Mouse (Mus musculus) intestine, embryonic 16.5 days (tissue): Measurements from ENCODE around the gene Rad51b. TPM values are rescaled to one million over a fixed set of nuclear protein-coding genes. Genes with fewer than 3 reads are reported as not detected.
A peak's percentile ranks its signal among the peaks of the same experiment; 100 is the strongest.
"Not testable (repeated sequence)": the region's sequence is repeated elsewhere in the genome, so short reads cannot be mapped to it uniquely, and the experiment has no call there.

Source experiments
- ATAC-seq: fragments of 200-750 bp; cut with Nextera tagmentation; 2 replicates; pipeline ENCODE4 v1.8.0; 2017; ENCODE audit warnings: moderate TSS enrichment, moderate library complexity
- H3K27ac ChIP-seq: fragments of 300-500 bp; sonication (generic); 2 replicates; pipeline ENCODE4 v1.5.1; 2014; ENCODE audit warnings: mild to moderate bottlenecking, low read length
- H3K27me3 ChIP-seq: fragments of 300-500 bp; sonication (generic); replicated peaks from 2 replicates; pipeline ENCODE4 v1.6.1; 2014; ENCODE audit warnings: low read length, control low read depth, mixed read lengths; ENCODE audit not compliant: control insufficient read depth, insufficient read depth
- H3K36me3 ChIP-seq: fragments of 300-500 bp; sonication (generic); 2 replicates; pipeline ENCODE4 v1.6.1; 2014; ENCODE audit warnings: low read length, control low read depth; ENCODE audit not compliant: control insufficient read depth, insufficient read depth
- H3K4me1 ChIP-seq: fragments of 300-500 bp; sonication (generic); 2 replicates; pipeline ENCODE4 v1.6.1; 2014; ENCODE audit warnings: low read length, control low read depth, mixed read lengths; ENCODE audit not compliant: control insufficient read depth, insufficient read depth
- H3K4me2 ChIP-seq: fragments of 300-500 bp; sonication (generic); 2 replicates; pipeline ENCODE4 v1.6.1; 2014; ENCODE audit warnings: low read depth, low read length, control low read depth
- H3K4me3 ChIP-seq: fragments of 300-500 bp; sonication (generic); 2 replicates; pipeline ENCODE4 v1.5.1; 2014; ENCODE audit warnings: mild to moderate bottlenecking, low read length
- H3K9ac ChIP-seq: fragments of 300-500 bp; sonication (generic); 2 replicates; pipeline ENCODE4 v1.6.1; 2014; ENCODE audit warnings: low read depth, low read length
- H3K9me3 ChIP-seq: fragments of 300-500 bp; sonication (generic); 2 replicates; pipeline ENCODE4 v1.6.1; 2016; ENCODE audit warnings: low read length, control low read depth; ENCODE audit not compliant: control insufficient read depth
- WGBS: fragments of 180-500 bp; shearing (Covaris S2); extraction: QIAGEN DNeasy Blood & Tissue Kit; methylation state at CpG from one replicate; pipeline ENCODE4 v1.1.7; 2014; 5-methylcytosine and 5-hydroxymethylcytosine counted together
- polyA plus RNA-seq: library from polyadenylated mRNA; unstranded; fragments of >200 nt; fragmentation: Nextera tagmentation; extraction: Ambion mirVana; gene quantifications from 2 replicates; pipeline ENCODE4 v1.2.1, GENCODE M21; 2015

Gene Rad51b
- polyA plus RNA-seq, 1 experiment from 2014 or later: 6.8 TPM

GRCm38 (mm10) chr12:79322539-79322938 is 25.5 kb downstream of the Rad51b start:
- 72% methylated on average over 2 of the region's 2 CpGs for WGBS
- H3K27me3 ChIP-seq, H3K4me2 ChIP-seq, H3K4me1 ChIP-seq, H3K27ac ChIP-seq, H3K36me3 ChIP-seq, ATAC-seq, H3K9ac ChIP-seq, H3K9me3 ChIP-seq, H3K4me3 ChIP-seq: not testable (repeated sequence)

- Histone ChIP-seq H3K4me2 (no peak overlapping the region), H3K27me3 (no peaks in the 10 kb centered on the region), H3K4me1 (peaks cover 8% of the 10 kb centered on the region; the same call in 1 of the 2 replicates), H3K4me3 (no peak overlapping the region), H3K9ac (no peak overlapping the region), H3K9me3 (no peaks in the 10 kb centered on the region), H3K36me3 (no peaks in the 10 kb centered on the region), H3K27ac (no peak overlapping the region)
- 43% methylated on average over 2 of the region's 2 CpGs for WGBS
- ATAC-seq: no peak
These were observed 29.2 kb downstream of the Rad51b start for GRCm38 (mm10) chr12:79326236-79326635.

GRCm38 (mm10) chr12:79326745-79327144 is 29.7 kb downstream of the Rad51b start:
- no peak for ATAC-seq
- Histone ChIP-seq H3K27me3 (no peaks in the 10 kb centered on the region), H3K4me3 (no peak overlapping the region), H3K9ac (no peak overlapping the region), H3K4me1 (peaks cover 8% of the 10 kb centered on the region; the same call in 1 of the 2 replicates), H3K27ac (no peak overlapping the region), H3K4me2 (no peak overlapping the region), H3K36me3 (no peaks in the 10 kb centered on the region), H3K9me3 (no peaks in the 10 kb centered on the region)
- 56% methylated on average over 2 of the region's 2 CpGs for WGBS

- Histone ChIP-seq H3K9ac (no peak overlapping the region), H3K4me1 (peaks cover 8% of the 10 kb centered on the region; the same call in 1 of the 2 replicates), H3K9me3 (no peaks in the 10 kb centered on the region), H3K27me3 (no peaks in the 10 kb centered on the region), H3K4me2 (no peak overlapping the region), H3K27ac (peak overlapping the region; percentile 31), H3K4me3 (no peak overlapping the region), H3K36me3 (no peaks in the 10 kb centered on the region)
- ATAC-seq: no peak
- 75% methylated on average over 2 of the region's 2 CpGs for WGBS
These were observed 30.8 kb downstream of the Rad51b start for GRCm38 (mm10) chr12:79327868-79328267.

- 77% methylated on average over 2 of the region's 2 CpGs for WGBS
- no peak overlapping the region for H3K27ac ChIP-seq
- no peak overlapping the region for H3K9ac ChIP-seq
- no peak for ATAC-seq
- H3K4me1 ChIP-seq: peaks cover 8% of the 10 kb centered on the region; the same call in 1 of the 2 replicates
- peaks cover 6% of the 10 kb centered on the region; the same call in 1 of the 2 replicates for H3K36me3 ChIP-seq
- no peaks in the 10 kb centered on the region for H3K27me3 ChIP-seq
- no peak overlapping the region for H3K4me2 ChIP-seq
- H3K9me3 ChIP-seq: no peaks in the 10 kb centered on the region
- H3K4me3 ChIP-seq: no peak overlapping the region
These were observed 33.5 kb downstream of the Rad51b start for GRCm38 (mm10) chr12:79330571-79330970.

GRCm38 (mm10) chr12:79331722-79332121 is 34.6 kb downstream of the Rad51b start:
- Histone ChIP-seq H3K27ac (no peak overlapping the region), H3K36me3 (peaks cover 6% of the 10 kb centered on the region; the same call in 1 of the 2 replicates), H3K9me3 (no peaks in the 10 kb centered on the region), H3K4me1 (peaks cover 8% of the 10 kb centered on the region; the same call in 1 of the 2 replicates), H3K4me3 (no peak overlapping the region), H3K4me2 (no peak overlapping the region), H3K27me3 (no peaks in the 10 kb centered on the region), H3K9ac (no peak overlapping the region)
- ATAC-seq: no peak
- WGBS: 61% methylated on average over 4 of the region's 4 CpGs

- peaks cover 6% of the 10 kb centered on the region; the same call in 1 of the 2 replicates for H3K36me3 ChIP-seq
- ATAC-seq: no peak
- H3K27me3 ChIP-seq: no peaks in the 10 kb centered on the region
- no peak overlapping the region for H3K9ac ChIP-seq
- H3K4me2 ChIP-seq: no peak overlapping the region
- H3K4me1 ChIP-seq: peaks cover 3% of the 10 kb centered on the region; the same call in 1 of the 2 replicates
- no peak overlapping the region for H3K4me3 ChIP-seq
- 92% methylated on average over 8 of the region's 8 CpGs for WGBS
- no peak overlapping the region for H3K27ac ChIP-seq
- H3K9me3 ChIP-seq: no peaks in the 10 kb centered on the region
These were observed 41.7 kb downstream of the Rad51b start for GRCm38 (mm10) chr12:79338791-79339190.

- H3K27ac ChIP-seq: peak overlapping the region; percentile 57; the same call in 1 of the 2 replicates
- H3K4me1 ChIP-seq: peaks cover 3% of the 10 kb centered on the region; the same call in 1 of the 2 replicates
- H3K9me3 ChIP-seq: no peaks in the 10 kb centered on the region
- H3K4me3 ChIP-seq: no peak overlapping the region
- H3K27me3 ChIP-seq: no peaks in the 10 kb centered on the region
- H3K9ac ChIP-seq: no peak overlapping the region
- no peak overlapping the region for H3K4me2 ChIP-seq
- no peaks in the 10 kb centered on the region for H3K36me3 ChIP-seq
- peak; percentile 58; the same call in 1 of the 2 replicates for ATAC-seq
- WGBS: 67% methylated on average over 6 of the region's 6 CpGs
These were observed 43.4 kb downstream of the Rad51b start for GRCm38 (mm10) chr12:79340513-79340912.

GRCm38 (mm10) chr12:79341291-79341845 is 44.3 kb downstream of the Rad51b start:
- Histone ChIP-seq H3K4me1 (peaks cover 7% of the 10 kb centered on the region; the same call in 1 of the 2 replicates), H3K4me2 (no peak overlapping the region), H3K27ac (no peak overlapping the region), H3K4me3 (no peak overlapping the region), H3K9me3 (no peaks in the 10 kb centered on the region), H3K27me3 (no peaks in the 10 kb centered on the region), H3K9ac (no peak overlapping the region), H3K36me3 (no peaks in the 10 kb centered on the region)
- 53% methylated on average over 6 of the region's 6 CpGs for WGBS
- ATAC-seq: no peak
